In genomic region chr10:128343436-128343835, GRCm38 (mm10) we compare ENCODE assay signal across 16 mouse cellular contexts. TPM values are rescaled to one million over a fixed set of nuclear protein-coding genes. Genes with fewer than 3 reads are reported as not detected.
DNase-seq lines count a peak whose midpoint lies in the region; TF ChIP-seq lines count a peak whose summit lies in the region.
"Had no signal": no experiment of that assay in that cellular context is flagged by ENCODE, and none has a peak within 500 bp of the region (broad histone marks: within the 10 kb centered on the region; RNA-seq: fewer than 3 reads in every experiment).

No protein-coding gene starts in this region.

- intact Hi-C loops in left cerebral cortex, adult 2 months (cut with DNase I) = no loop called here

- peaks cover 17% of the 10 kb centered on the region for H3K4me1 ChIP-seq in embryonic fibroblast, embryonic 13.5 days (ENCODE audit: control insufficient read depth, insufficient read depth, low read length)
- H3K4me1 ChIP-seq in olfactory bulb, adult 2 months (ENCODE audit: control insufficient read depth, insufficient read depth, low read length) = peaks cover 9% of the 10 kb centered on the region

- WGBS in olfactory bulb, adult 2 months = 47% methylated on average over 1 of the region's 1 CpGs

- peak overlapping the region; percentile 50; the same call in 1 of the 2 replicates for H3K27ac ChIP-seq in left cerebral cortex, adult 2 months
- peak overlapping the region; percentile 31; the same call in 1 of the 2 replicates for H3K27ac ChIP-seq in embryonic fibroblast, embryonic 13.5 days (ENCODE audit: insufficient read depth, low read length)
- H3K27ac ChIP-seq in olfactory bulb, adult 2 months (ENCODE audit: insufficient read depth, low read depth, low read length) = peak overlapping the region; percentile 75
- H3K27ac ChIP-seq: embryonic facial prominence, embryonic 10.5 days; forebrain, embryonic 13.5 days; limb, embryonic 12.5 days had no signal

- DNase-seq in adrenal gland, postnatal 10 days = peak; percentile 46
- DNase-seq in adrenal gland, adult 2 months = no peak
- no peak for DNase-seq in left cerebral cortex, adult 2 months (ENCODE audit: extremely low spot score in 1 of 2, low spot score in 2 of 2)
- DNase-seq in left cerebral cortex, adult 18-20 months (ENCODE audit: low spot score in 2 of 2) = no peak
- DNase-seq in B cell, adult 2 months = no peak
- DNase-seq in frontal cortex, postnatal 36 days (ENCODE audit: low spot score in 2 of 2) = no peak
- DNase-seq: adrenal gland, postnatal 25 days; cerebellum, adult 9-10 months; heart, adult 11 months; layer of hippocampus, adult 9-11 months; right cerebral cortex, adult 18-20 months had no signal

- no peak overlapping the region for H3K4me3 ChIP-seq in left cerebral cortex, adult 2 months
- no peak overlapping the region for H3K4me3 ChIP-seq in embryonic fibroblast, embryonic 13.5 days (ENCODE audit: insufficient read depth, low read length)
- H3K4me3 ChIP-seq in olfactory bulb, adult 2 months (ENCODE audit: insufficient read depth, low read depth, low read length) = no peak overlapping the region
- H3K4me3 ChIP-seq: embryonic facial prominence, embryonic 10.5 days; forebrain, embryonic 13.5 days; limb, embryonic 12.5 days had no signal

- TF ChIP-seq POLR2A in embryonic fibroblast, embryonic 13.5 days (IDR thresholded peaks at IDR 0.05; ENCODE audit: low read depth, low read length) = no peak
- TF ChIP-seq POLR2A in olfactory bulb, adult 2 months (IDR thresholded peaks at IDR 0.05; ENCODE audit: insufficient read depth, low read depth, low read length) = no peak

- no peak for TF ChIP-seq CTCF in left cerebral cortex, adult 2 months (IDR thresholded peaks at IDR 0.05)
- TF ChIP-seq CTCF in embryonic fibroblast, embryonic 13.5 days (IDR thresholded peaks at IDR 0.05; ENCODE audit: borderline replicate concordance, insufficient read depth, low read length) = no peak
- no peak for TF ChIP-seq CTCF in olfactory bulb, adult 2 months (IDR thresholded peaks at IDR 0.05; ENCODE audit: insufficient read depth, low read depth, low read length)

RNA-seq across cellular contexts. Expression of gene Cs, which starts 5.9 kb away (rescaled TPM):
- total RNA-seq in adrenal gland, postnatal 10 days (2021) = 1,000 to 10,000 TPM; 1,048 to 1,207 TPM
- total RNA-seq in adrenal gland, adult 2 months (2021) = 100 to 1,000 TPM; 391 to 444 TPM
- 315 and 332 TPM in 2 replicates for polyA plus RNA-seq in adrenal gland, adult 2 months (2012; rRNA removed)
- total RNA-seq in left cerebral cortex, adult 2 months (2021) = 100 to 1,000 TPM; 216 to 218 TPM
- 100 to 1,000 TPM; 222 to 232 TPM for total RNA-seq in left cerebral cortex, adult 18-20 months (2021)
- 204 and 207 TPM in 2 replicates for polyA plus RNA-seq in embryonic fibroblast, embryonic 13.5 days (2011; ENCODE audit: insufficient read length, low read depth, missing spikeins)
- polyA plus RNA-seq in olfactory bulb, adult 2 months (2012; ENCODE audit: insufficient read depth, insufficient read length, low replicate concordance, missing spikeins) = 262 TPM in 1 of 2 replicates, not detected in the other

RNA-seq across cellular contexts. Expression of gene Cnpy2, which starts 21.2 kb away (rescaled TPM):
- 100 to 1,000 TPM; 149 to 165 TPM for total RNA-seq in adrenal gland, postnatal 10 days (2021)
- 100 to 1,000 TPM; 180 to 204 TPM for total RNA-seq in adrenal gland, adult 2 months (2021)
- 20.1 and 28.6 TPM in 2 replicates for polyA plus RNA-seq in adrenal gland, adult 2 months (2012; rRNA removed)
- total RNA-seq in left cerebral cortex, adult 2 months (2021) = 10 to 100 TPM; 66.8 to 67.5 TPM
- 10 to 100 TPM; 65.8 to 68.7 TPM for total RNA-seq in left cerebral cortex, adult 18-20 months (2021)
- 121 and 145 TPM in 2 replicates for polyA plus RNA-seq in embryonic fibroblast, embryonic 13.5 days (2011; ENCODE audit: insufficient read length, low read depth, missing spikeins)
- not detected in 2 replicates for polyA plus RNA-seq in olfactory bulb, adult 2 months (2012; ENCODE audit: insufficient read depth, insufficient read length, low replicate concordance, missing spikeins)

RNA-seq across cellular contexts. Expression of gene Coq10a, which starts 25.4 kb away (rescaled TPM):
- 100 to 1,000 TPM in 1 of 2 experiments, 10 to 100 TPM in 1; 99.9 to 128 TPM for total RNA-seq in adrenal gland, postnatal 10 days (2021)
- 10 to 100 TPM; 72.2 to 77.1 TPM for total RNA-seq in adrenal gland, adult 2 months (2021)
- polyA plus RNA-seq in adrenal gland, adult 2 months (2012; rRNA removed) = 44.2 and 116 TPM in 2 replicates
- total RNA-seq in left cerebral cortex, adult 2 months (2021) = 10 to 100 TPM; 53.0 to 54.6 TPM
- 10 to 100 TPM; 58.5 to 60.4 TPM for total RNA-seq in left cerebral cortex, adult 18-20 months (2021)
- 20.5 and 24.6 TPM in 2 replicates for polyA plus RNA-seq in embryonic fibroblast, embryonic 13.5 days (2011; ENCODE audit: insufficient read length, low read depth, missing spikeins)
- not detected in 2 replicates for polyA plus RNA-seq in olfactory bulb, adult 2 months (2012; ENCODE audit: insufficient read depth, insufficient read length, low replicate concordance, missing spikeins)

RNA-seq across cellular contexts. Expression of gene Ankrd52, which starts 33.5 kb away (rescaled TPM):
- 10 to 100 TPM; 53.3 to 57.8 TPM for total RNA-seq in adrenal gland, postnatal 10 days (2021)
- 10 to 100 TPM; 48.3 to 59.3 TPM for total RNA-seq in adrenal gland, adult 2 months (2021)
- 44.2 and 53.1 TPM in 2 replicates for polyA plus RNA-seq in adrenal gland, adult 2 months (2012; rRNA removed)
- total RNA-seq in left cerebral cortex, adult 2 months (2021) = 10 to 100 TPM; 60.8 to 63.9 TPM
- 10 to 100 TPM; 51.0 to 52.2 TPM for total RNA-seq in left cerebral cortex, adult 18-20 months (2021)
- 59.1 and 63.1 TPM in 2 replicates for polyA plus RNA-seq in embryonic fibroblast, embryonic 13.5 days (2011; ENCODE audit: insufficient read length, low read depth, missing spikeins)
- not detected in 2 replicates for polyA plus RNA-seq in olfactory bulb, adult 2 months (2012; ENCODE audit: insufficient read depth, insufficient read length, low replicate concordance, missing spikeins)

RNA-seq across cellular contexts. Expression of gene Pan2, which starts 40.3 kb away (rescaled TPM):
- 10 to 100 TPM; 24.0 to 32.8 TPM for total RNA-seq in adrenal gland, postnatal 10 days (2021)
- 10 to 100 TPM; 13.8 to 18.3 TPM for total RNA-seq in adrenal gland, adult 2 months (2021)
- 17.2 and 20.4 TPM in 2 replicates for polyA plus RNA-seq in adrenal gland, adult 2 months (2012; rRNA removed)
- 10 to 100 TPM; 15.8 TPM for total RNA-seq in left cerebral cortex, adult 2 months (2021)
- total RNA-seq in left cerebral cortex, adult 18-20 months (2021) = 10 to 100 TPM; 12.7 to 15.2 TPM
- polyA plus RNA-seq in embryonic fibroblast, embryonic 13.5 days (2011; ENCODE audit: insufficient read length, low read depth, missing spikeins) = 10.2 and 14.2 TPM in 2 replicates
- not detected in 2 replicates for polyA plus RNA-seq in olfactory bulb, adult 2 months (2012; ENCODE audit: insufficient read depth, insufficient read length, low replicate concordance, missing spikeins)
